Mouse (Mus musculus): ENCODE measurements at regions not wholly inside any gene's neighbourhood (a gene's known extent, or its start where the extent isn't known, plus 50 kb on each side); places are given as distances from the start of the nearest gene placed in this dataset.

DNA sequence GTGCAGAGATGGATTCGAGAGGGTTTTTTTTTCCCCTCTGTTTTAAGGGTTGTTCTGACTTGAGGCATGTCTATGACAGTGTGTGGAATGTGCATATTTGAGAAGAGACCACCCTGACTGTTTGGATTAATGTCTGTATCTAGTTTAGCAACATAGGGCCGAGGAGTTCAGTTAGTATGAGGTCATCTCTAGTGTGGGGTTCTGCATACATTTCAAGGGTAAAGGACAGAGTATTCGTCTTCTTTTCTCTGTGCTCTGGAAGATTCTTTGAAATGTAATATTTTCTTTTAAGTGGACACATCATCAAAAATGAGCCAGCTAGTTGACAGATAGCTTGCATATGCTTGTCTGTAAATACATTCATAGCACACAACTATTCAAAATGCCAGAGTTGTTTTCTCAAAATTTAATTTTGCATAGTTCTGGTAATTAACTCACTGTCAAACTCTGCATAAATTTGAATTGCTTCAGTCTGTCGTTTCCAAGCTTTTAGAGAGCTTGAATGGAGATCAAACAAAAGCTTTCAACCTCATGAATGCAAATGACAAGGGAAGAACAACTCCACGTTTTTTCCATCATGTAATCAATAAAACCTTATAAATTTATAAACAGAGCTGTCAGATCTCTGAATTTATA lies 415.5 kb downstream of the Adamts20 start:
- no peak for DNase-seq (ENCODE audit: low spot score)

DNA sequence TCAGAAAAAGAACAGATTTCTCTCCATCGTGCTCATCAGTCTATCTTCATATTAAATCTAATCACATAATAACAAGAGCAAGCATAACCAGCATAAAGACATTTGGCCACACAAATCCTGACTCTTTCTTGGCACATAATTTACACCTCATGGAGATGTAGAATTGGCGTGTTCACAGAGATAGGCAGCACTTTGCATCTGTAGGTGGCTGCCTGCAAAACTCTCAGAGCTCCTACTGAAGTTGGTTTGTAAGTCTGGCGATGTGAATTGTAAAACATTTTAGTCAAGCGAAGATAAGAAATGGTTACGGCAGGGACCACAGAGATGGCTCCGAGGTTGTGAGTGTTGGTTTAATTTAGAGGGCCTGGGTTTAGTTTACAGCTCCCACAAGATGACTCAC lies 419.0 kb downstream of the Adamts20 start:
- no peak for DNase-seq (ENCODE audit: low spot score)

DNA sequence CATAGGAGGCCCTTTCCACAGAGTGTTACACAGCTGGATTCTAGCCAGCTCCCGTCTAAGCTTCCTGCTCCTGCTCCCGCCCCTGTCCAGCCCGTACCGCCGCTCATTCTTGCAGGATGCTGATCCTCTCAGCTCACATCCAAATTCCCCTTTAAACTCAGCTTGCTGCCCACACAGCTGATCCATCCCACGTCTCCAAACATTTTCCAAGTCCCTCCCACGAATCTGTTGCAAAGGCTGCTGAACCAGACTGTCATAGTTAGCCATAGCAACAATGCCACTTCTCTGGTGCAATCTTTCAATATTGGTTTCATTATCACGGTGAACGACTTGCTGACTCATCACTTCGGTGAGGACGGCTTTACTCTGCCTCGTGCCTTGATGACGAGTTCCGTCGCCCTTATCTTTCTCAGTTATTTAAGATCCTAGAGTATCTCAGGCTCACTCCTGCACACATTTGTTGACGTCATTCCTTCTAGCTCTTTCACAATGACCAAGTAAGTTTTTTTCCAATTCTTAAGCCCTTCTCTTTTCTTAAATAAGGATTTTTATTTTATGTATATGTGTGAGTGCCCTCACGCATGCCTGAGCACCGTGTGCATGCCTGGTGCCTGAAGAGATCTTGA lies 420.0 kb downstream of the Adamts20 start:
- DNase-seq (ENCODE audit: low spot score) = no peak

DNA sequence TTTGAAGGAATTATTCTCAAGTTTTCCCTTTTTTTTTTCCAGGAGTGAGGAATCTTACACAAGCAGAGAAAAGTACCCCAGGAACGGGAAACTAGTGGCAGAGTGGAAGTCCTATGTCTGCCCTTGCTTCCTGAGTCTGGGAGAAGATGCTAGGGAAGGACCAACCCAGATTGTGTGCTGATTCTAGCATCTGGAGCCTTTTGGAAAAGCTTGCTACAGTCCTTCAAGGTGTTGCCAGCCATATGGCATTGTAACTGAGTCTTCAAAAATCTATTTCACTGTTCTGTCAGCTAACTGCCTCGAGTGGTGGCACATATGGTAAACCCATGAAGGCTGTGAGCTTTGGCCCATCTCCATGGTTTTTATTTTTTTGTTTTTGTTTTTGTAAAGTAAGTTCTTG lies 432.3 kb downstream of the Adamts20 start:
- no peak for DNase-seq (ENCODE audit: low spot score)

DNA sequence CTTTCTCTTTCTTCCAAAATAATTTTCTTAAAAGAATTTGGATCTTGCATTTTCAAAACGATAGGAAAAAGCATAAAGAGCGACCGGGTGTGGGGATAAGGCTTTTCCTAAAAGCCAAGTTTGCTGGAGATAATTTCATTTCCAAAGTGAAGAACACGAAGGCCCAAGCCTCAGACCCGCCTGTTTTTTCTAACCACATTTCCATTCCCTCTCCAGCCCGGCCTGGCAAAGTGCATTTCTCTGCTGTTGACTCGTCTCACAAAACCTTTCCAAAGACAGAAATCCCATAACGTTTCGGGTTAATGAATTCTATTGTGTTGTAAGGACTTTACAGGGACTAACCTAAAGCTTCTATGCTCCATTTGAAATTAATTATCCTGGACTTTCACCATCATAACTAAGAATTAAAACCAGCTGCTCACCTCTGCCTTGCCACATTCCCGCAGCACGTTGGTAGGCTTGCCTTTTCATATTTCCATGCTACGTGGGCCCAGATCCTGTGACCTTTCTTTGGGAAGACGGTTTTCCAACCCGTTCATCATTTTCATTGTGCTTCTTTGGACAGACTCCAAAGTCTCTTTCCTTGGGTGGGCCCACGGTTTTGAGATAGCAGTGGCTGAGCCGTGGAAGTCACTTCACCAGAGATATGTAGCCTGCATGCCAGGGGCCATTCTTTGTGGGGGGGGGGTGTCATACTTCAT lies 430.5 kb upstream of the Prickle1 start:
- no peak for DNase-seq (ENCODE audit: low spot score)

DNA sequence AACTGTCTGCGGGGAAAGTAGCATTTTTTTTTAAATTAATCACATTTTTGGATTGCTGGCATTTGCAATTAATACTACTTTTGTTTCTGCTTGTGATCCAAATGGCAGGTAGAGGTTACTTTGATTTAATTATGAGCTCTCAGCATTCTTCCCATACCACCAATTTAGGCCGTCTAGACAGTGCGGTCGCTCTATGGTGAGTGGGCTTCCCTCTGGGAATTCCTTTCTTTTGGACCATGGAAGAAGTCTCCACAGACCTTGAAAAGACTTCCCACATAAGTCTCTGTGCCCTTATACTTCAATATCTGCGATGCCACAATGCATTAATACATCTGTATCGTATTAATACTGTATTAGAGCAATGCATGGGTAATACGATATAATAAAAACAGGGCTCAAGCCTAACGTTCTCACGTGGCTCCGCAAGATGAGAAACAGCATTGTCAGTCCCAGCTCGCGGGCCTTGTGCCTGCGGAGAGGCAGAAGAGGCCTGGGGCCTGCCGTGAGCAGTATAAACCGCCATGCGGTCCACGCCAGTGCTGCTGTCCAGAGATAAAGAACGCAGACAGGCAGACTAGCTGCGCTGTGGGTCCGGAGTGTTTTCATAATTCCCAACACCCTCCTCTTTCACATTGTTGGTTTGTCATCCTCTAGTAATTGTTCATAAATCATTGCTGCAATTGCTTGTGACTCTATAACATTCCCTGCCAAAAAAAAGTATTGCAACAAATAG lies 429.7 kb upstream of the Prickle1 start:
- DNase-seq (ENCODE audit: low spot score) = peak; percentile 14

DNA sequence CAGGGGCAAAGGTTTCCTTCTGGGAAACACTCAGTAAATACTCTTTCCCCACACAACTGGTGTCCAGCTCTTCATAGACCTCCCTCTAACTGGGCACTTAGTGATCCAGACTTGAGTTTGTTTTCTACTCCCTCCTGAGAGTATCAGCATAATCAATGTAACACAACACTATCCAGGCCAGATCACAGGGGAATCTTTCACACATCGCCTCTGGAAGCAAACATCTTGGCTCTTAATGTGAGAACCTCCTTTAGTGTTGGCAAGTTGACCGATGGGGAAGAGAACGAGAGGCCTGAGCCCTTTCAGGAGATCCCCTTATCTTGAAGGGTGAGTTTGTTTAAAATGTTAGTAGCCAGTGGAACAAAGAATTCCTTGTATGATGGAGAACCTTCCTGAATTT lies 429.1 kb upstream of the Prickle1 start:
- no peak for DNase-seq (ENCODE audit: low spot score)

DNA sequence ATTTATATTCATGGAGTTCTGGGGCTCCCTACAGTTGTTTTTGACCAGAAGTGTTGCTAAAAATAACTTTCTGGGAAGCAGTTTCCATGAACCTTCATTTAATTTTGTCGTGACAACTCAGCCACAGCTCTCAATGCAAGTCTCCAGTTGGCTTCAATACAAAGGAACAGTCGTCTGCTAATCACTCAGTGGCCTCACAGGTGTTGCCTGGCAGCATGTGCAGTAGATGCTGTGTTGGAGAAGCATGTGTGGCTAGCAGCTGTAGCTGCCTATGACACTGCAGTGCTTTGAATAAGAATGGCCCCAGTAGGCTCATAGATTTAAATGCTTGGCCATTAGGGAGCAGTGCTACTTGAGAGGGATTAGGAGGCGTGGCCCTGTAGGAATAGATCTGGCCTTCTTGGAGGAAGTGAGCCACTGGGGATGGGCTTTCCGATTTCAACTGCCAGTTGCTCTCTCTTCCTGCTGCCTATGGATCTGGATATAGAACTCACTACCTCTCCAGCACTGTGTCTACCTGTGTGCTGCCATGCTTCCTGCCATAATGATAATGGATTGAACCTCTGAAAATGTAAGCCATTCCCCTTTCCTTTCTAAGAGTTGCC lies 428.5 kb upstream of the Prickle1 start:
- no peak for DNase-seq (ENCODE audit: low spot score)

DNA sequence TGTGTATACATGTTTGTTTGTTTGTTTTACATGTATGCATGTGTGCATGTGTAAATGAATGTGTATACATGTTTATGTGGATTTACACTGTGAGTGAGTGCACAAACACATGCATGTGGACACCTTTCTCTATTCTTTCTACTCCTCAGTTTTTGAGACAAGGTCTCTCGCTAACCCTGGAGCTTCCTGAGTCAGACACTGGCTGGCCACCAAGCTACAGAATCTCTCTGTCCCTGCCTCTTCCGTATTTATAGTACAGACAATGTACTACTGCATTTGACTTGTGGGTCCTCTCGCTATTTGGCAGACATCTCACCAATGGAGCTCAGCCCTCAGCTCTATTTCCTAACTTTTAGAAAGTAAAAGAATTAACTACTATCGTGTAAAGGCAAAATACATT lies 427.8 kb upstream of the Prickle1 start:
- DNase-seq (ENCODE audit: low spot score) = no peak

DNA sequence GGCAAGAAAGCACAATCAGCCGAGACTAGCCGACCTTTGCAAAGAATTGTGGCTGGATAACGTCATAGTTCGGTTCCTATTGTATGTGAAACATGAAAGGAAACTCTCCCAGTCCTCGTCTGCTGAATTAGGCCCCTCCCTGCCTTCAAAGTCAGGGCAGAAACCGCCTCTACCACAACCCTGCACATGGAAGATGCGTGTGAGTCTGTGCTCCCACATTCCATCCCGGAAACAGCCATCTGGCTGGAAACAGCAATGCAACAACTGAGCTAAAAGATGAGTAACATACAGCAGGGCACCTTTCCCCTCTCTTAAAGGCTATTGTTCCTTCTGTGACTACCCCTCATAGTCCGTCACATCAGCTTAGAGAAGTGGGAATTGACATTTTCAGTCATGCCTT lies 422.1 kb upstream of the Prickle1 start:
- DNase-seq (ENCODE audit: low spot score) = no peak

DNA sequence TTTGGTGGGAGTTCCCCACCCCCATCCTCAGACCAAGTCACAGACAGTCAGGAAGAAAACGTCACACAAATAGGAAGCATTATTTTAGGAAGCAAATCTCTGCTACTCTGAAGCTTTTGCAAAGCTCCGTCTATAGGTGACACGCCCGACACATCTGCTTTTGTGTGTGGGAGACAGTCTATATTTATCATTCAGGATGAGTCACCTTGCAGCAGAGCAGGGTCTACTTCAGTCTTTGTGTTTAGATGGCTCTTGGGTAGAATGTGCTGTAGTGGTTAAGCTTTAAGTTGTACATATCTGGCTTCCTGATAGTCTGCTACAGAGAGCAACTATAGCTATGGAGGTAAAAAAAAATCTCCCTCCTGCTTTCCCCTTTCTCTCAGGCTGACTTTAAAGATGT lies 415.8 kb upstream of the Prickle1 start:
- no peak for DNase-seq (ENCODE audit: low spot score)

DNA sequence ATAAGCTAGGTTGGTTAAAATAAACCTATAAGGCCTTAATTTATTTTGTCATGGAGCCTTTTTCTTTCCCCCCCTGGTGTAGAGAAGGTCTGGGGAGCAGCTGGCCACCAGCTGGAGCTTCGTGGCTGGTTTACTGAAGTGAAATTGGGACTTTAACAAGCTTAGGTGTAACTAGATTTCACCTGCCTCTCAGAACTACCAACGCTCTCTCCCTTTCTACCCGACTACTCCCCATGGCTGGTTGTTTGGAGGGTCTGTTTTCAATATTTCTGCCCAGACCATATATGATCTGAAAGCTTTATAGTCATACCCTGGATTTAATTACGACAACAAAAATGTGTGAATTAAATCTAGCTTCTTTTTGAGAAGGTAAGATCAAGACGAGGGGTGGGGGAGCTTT lies 410.4 kb upstream of the Prickle1 start:
- DNase-seq (ENCODE audit: low spot score) = no peak

DNA sequence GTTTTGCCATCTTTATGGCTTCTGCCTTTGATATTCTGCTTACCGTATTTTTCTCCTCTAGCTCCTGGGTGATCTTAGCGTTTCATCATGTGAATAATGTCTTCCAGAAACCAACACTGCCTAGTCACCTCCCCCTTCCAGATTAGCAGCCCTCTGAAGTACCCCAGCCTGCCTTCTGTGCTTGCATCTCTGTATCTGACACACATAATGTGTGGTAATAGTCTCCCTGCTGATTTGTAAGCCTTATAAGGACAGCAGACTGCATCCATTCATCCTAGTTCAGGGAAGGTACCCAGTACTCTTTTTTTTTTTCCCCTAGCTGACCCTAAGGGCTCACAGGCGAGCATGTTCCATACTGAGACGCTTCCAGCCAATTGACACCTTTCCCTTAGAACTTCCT lies 409.2 kb upstream of the Prickle1 start:
- DNase-seq (ENCODE audit: low spot score) = no peak

DNA sequence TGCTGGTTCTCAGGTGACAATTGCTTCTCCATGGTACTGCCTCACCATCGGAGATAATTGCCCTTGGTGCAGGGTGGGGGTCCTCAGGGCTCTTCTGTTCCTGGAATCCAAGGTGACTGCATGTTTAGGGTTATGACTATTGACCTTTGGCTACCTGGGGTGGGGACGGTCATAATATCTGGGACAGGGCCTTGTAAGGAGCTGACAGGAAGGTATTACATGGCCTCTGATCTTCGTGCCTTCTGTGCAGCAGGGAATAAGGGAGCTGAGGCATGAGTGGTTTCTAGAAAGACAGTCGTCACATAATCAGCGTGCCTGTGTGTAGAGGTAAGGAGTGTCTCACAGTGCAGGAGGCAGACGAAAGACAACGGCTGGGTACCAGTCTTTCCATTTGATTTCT lies 407.5 kb upstream of the Prickle1 start:
- no peak for DNase-seq (ENCODE audit: low spot score)

DNA sequence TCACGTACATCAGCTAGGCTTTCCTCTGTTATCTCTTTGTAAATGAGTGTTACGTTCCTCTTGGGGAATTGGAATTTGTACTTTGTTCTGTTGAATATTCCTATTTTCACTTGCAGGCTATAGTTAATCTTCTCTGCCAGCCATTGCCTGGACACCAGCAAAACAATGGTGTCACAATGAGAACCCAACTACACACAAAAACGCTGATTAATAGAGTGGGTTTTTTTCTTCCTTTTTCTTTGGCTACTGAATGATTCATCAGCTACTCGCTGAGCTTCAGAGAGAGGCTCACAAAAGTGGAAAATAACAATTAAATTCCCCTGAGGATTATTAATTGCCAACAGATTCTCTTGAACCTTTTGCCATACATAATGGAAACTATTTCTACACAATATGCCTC lies 398.9 kb upstream of the Prickle1 start:
- DNase-seq (ENCODE audit: low spot score) = no peak

DNA sequence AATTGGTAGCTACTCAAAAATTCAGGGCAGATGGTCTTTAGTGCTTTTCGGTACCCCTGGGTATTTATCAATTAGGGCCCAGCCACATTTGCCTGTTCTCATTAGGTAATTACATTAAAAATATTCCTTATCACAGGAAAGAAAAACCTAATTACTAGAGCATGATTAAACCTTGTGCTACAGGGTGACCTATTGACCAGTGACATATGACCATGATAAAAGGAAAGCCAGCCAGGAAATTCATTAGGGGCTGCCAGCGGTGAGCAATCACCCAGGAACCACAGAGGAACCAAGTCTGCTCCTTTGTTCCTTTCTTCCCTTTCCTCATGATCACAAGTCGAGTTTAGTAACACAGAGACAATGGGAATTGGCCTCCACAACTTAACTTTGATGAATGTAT lies 394.4 kb upstream of the Prickle1 start:
- no peak for DNase-seq (ENCODE audit: low spot score)

DNA sequence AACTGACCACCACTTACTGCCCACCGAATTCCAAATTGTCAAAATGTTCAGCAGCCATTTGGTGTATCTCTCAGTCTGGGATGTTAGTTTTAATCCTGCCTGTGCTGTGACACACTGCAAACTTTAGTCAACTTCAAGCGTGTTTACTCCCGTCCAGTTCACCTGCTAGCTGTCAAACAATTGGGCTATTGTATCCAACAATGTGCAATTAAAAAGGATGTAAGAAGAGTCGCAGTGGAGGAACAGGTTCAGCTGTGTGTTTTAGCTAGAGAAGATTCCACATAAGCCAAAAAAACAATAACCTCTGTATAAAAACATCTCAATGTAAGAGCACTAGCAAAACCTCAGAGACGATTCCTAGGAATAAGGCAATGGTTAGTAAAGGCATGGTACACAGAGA lies 392.7 kb upstream of the Prickle1 start:
- no peak for DNase-seq (ENCODE audit: low spot score)

DNA sequence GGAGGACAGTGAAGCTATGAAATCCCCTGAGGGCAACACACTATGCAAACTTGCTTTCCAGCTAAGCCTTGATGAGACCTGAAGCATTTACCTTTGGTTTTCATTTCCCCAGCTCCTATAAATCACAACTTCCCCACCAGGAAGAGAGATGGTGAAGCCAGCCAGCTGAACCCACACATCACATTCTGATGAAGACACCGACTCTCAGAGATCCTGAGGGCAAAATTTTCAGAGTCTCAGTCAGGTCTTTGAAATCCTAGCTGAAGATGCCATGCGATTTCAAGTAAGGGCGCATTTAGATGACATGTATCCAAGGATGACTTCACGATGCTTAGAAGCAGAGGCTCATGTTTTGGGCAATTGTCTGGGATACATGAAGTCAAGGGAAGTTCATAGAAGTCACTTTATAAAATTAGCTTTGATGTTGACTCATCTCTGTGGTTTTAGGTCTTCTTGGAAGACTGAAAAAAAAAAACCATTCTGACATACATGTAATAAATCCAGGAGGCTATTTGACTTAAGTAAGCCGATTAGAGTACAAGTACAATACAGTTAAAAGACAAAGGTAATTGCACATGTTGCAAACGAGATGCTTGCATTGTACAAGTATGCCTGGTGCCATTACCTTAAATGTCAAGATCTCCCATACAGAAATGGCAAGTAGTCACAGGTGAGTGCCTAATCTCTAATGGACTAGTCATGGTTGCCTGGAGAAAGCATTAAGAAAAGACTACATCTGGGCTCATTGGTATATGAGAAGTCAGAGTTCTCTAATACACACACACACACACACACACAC lies 391.1 kb upstream of the Prickle1 start:
- no peak for DNase-seq (ENCODE audit: low spot score)

DNA sequence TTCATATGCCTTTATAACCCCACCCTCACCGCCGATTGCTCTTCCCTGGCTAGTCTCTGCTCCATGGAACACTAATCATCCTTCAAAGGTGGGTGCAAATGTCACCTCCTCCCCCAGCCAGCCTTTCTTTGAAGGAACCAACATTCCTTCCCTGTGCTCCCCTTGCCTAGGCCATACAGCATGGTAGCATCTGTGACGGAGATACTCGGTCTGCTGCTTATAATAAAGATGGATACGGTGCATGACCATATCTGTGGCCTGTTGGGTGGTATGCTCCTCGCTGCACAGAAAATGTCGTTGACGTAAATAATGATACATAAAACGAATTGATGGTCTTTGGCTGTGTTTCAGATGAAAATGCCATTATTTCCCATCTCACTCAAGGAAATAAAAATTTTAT lies 386.4 kb upstream of the Prickle1 start:
- DNase-seq (ENCODE audit: low spot score) = no peak

DNA sequence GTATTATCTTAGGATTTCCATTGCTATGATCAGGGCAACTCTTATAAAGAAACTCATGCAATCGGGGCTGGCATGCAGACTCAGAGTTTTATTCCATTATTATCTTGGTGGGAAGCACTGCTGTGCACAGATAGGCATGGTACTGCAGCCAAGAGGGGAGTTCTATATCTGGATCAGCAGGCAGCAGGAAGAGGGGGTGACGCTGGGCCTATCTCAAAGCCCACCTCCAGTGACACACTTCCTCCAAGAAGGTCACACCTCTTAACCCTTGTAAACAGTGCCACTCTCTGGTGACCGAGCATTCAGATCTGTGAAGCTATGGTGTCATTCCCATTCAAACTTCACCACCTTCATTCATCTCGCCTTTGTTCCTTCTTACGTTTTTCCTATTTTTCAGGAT lies 381.8 kb upstream of the Prickle1 start:
- DNase-seq (ENCODE audit: low spot score) = no peak

DNA sequence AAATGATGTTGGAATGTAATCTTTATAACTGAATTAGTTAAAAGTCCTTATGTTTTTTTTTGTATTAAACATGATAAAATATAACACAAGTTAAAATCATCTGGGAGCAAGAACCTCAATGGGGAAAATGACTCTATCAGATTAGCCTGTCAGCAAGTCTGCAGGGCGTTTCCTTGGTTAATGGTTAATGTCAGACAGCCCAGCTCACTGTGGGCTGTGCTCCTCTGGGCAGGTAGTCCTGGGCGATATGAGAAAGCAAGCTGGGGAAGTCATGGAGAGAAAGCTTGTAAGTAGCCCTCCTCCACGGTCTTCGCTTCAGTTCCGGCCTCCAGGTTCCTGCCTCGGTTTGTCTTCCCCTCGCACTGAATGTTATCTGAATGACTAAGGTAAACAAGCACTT lies 379.0 kb upstream of the Prickle1 start:
- DNase-seq (ENCODE audit: low spot score) = no peak

DNA sequence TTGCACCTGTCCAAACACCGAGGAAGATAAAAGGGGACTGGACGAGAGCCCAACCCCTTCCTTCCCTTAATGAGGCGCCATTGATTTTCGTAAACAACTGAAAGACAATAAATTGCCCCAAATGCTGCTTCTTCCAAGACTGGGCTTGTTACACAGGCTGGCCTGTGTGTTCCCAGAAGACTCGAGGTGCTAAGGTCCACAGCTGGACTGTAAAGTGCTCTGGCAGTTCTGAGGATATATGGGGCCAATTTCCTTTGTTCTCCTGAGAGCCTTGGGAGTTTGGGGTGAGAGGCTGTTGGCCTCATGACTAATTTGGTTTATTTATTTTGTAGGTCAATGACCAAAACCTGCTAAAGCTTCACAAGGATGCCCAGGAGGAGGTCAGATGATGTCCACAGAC lies 377.3 kb upstream of the Prickle1 start:
- no peak for DNase-seq (ENCODE audit: low spot score)

Measured in lung, postnatal 25 days (tissue).